Mouse (Mus musculus) cerebellum, adult 9-10 months (tissue): ENCODE results near the gene Mapk1ip1l.

Source experiments
- DNase-seq: peaks from one replicate; pipeline ENCODE4 v3.0.0; 2022

The Mapk1ip1l gene

DNA sequence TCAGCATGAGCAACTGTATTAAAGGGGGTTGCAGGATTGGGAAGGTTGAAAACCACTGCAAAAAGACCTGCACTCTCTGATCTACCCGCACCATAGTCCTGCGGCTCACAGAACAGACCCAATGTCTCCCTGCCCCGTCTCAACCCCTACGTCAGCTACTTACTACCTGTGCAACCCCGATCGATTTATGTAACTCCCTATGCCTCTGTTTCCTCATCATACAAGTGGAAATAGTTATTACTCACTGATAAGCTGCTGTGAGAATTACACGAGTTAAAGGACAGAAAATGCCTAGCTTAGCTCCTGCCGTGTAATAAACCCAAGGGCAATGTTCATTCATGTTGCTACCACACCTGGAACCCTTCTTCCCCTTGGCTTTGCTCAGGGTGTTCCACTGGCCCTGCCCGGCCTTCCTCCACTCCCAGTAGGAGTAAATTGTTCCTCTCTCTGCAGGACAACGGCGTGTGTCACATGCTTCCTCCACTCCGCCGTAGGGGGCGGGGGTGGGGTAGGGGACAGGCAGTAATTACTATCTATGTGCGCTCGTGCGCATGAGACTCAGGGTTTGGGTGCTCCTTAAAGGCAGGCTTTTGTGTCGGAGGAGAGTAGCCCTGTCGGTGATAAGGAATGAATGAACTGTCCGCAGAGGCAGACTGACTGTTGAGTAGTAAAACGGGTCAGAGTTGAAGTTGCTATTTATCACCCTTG is 66.8 kb downstream of the Mapk1ip1l start:
- DNase-seq = no peak

DNA sequence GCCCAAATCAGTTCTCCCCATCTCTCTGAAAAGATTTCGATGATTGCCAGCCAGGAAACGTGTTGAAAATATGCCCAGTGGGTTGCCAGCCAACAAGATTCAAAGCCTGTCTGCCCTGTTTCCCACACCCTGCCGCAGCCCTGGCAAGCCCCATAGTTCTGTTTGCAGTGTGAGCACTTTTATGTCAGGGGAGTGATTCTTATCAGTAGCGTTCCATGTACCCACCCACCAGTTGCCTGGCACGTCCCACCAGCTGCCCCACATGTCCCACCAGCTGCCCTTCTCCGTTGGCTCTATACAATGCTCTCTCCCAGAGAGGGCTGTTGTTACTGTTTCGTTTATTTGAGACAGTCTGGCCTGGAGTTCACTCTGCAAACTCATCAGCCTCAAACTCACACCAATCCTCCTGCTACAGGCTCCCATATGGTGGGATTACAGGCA is 68.8 kb downstream of the Mapk1ip1l start:
- peak; percentile 17 for DNase-seq

DNA sequence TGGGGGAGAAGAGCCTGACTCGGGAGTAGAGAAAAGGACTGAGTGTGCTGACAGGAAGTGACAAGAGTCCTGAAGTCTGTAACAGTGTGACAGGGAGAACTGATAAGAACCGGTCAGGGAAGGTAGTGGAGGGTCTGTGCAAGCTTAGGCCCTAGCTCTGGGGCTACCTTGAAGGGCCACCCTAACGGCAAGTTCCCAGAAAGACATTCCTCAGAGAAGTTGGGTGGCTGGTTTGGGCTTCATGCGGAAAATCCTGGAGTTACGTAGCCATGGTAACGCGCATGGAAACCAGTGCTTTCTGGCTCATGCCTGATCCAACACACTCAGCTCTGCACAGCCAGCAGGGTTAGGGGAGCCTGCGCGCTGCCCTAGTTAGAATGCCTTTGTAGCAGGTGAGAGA is 69.4 kb downstream of the Mapk1ip1l start, which contains the start of gene Lgals3:
TSS of gene Lgals3 (plus strand) at position 291 of the 400 bp plus-strand sequence.
- peak; percentile 19 for DNase-seq

DNA sequence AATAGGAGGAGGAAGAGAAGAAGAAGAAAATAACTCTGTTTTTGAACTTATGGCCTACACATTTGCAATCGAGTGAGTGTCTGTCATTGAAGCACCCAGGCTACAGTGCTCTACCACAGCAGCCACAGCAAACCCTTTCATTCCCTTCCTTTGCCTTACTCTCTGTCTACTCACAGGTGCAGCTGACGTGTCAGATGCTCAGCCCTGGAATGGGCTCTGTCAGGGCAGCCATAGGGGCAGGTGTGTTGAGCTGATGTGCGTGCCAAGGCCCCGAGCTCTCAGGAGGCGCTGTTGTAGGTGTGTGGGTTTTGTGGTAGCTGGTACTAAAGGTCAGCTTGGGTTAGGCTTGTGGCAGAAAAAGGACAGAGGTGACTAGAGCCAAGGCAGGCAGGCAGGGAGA is 71.7 kb downstream of the Mapk1ip1l start:
- no peak for DNase-seq

DNA sequence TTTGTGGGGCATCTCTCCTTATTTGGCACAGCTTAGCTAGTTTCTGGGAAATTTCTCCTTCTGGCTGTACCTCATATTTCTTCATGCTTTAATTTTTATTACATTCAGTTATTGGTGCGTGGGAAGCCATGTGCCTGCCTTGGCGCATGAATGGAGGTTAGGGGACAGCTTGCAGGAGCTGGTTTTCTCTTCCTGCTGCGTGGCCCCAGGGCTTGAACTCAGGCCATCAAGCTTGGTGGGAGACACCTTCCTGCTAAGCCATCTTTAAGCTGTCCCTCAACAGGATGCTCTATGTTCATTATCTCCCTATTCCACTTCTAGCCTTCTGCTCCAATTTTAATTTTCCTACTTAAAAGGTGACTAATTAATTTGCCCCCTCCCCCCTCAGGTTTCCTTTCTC is 72.7 kb downstream of the Mapk1ip1l start:
- peak; percentile 26 for DNase-seq

DNA sequence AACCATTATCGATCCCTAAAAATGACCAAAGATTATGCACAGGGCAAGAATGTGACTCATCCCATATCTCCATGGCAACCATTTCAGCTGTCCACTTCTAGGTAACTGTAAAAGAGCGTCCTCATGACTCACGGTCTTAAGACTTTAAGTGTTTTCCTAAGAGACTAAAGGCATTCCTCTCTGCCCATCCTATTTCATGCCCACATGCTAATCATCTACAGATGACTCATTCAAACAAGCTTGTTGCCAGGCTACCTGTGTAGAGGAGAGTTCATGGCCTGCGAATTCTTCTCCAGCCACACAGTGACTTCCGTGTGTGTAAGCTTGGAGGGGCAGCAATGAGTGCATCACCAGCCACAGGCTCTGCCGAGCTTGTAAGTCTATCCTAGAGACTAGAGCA is 73.6 kb downstream of the Mapk1ip1l start:
- no peak for DNase-seq
